Mouse (Mus musculus) leukemia stem cell, adult 10-12 weeks (primary cell): ENCODE results near the gene Sept9. TPM values are rescaled to one million over a fixed set of nuclear protein-coding genes. Genes with fewer than 3 reads are reported as not detected.

Source experiments
- polyA plus RNA-seq: library from polyadenylated mRNA; stranded (reverse); fragments of >175 nt; gene quantifications from 2 replicates; pipeline ENCODE4 v1.2.3, GENCODE M21; 2012; ENCODE audit warnings: low replicate concordance

The Sept9 gene
- polyA plus RNA-seq = 108 and 155 TPM in 2 replicates

GRCm38 (mm10) chr11:117199282-117200175 is at the start of gene Sept9:
TSS of gene Sept9 (plus strand) at chr11:117199661.

Other genes starting within 250 kb of the Sept9 start
- 41.6 and 61.4 TPM in 2 replicates for gene Sec14l1, start 84.5 kb upstream of the Sept9 start, polyA plus RNA-seq